Mouse (Mus musculus): ENCODE data around the gene Tac1. TPM values are rescaled to one million over a fixed set of nuclear protein-coding genes. Genes with fewer than 3 reads are reported as not detected.
"Not testable (repeated sequence)": the region's sequence is repeated elsewhere in the genome, so short reads cannot be mapped to it uniquely, and the experiment has no call there.

Tac1 gene
- polyA plus RNA-seq (2015; fragmentation: Nextera tagmentation; extraction: Ambion mirVana): 15.2 and 19.4 TPM in 2 replicates

- peaks cover 29% of the 10 kb centered on the region for H3K27me3 ChIP-seq (replicated peaks; ENCODE audit: control insufficient read depth, insufficient read depth, low read length)
- 2% methylated on average over 37 of the region's 37 CpGs for WGBS
- peak within 1 kb of the TSS; percentile 49 for H3K4me2 ChIP-seq (ENCODE audit: low read depth, low read length)
- peaks cover 4% of the 10 kb centered on the region; the same call in 1 of the 2 replicates for H3K4me1 ChIP-seq (ENCODE audit: control insufficient read depth, insufficient read depth, low read length)
- no peak within 1 kb of the TSS for H3K27ac ChIP-seq (ENCODE audit: low read length)
- no peaks in the 10 kb centered on the region for H3K36me3 ChIP-seq (ENCODE audit: control insufficient read depth, insufficient read depth, low read length)
- no peak within 1 kb of the TSS for H3K9ac ChIP-seq (ENCODE audit: low read depth, low read length)
- 0 out of 2 replicates have a peak, but pooled peaks have one; percentile 48 for ATAC-seq
- no peaks in the 10 kb centered on the region for H3K9me3 ChIP-seq (ENCODE audit: control insufficient read depth, low read length)
- peak within 1 kb of the TSS; percentile 30 for H3K4me3 ChIP-seq (ENCODE audit: low read length)
Measured at GRCm38 (mm10) chr6:7554829-7555391, at the start of gene Tac1. Gene Tac1 (plus strand): TSS chr6:7554879.

GRCm38 (mm10) chr6:7543511-7543910 is 11.2 kb upstream of the Tac1 start:
- not testable (repeated sequence) for ATAC-seq; H3K9ac ChIP-seq (ENCODE audit: low read depth, low read length); H3K4me1 ChIP-seq (ENCODE audit: control insufficient read depth, insufficient read depth, low read length); H3K36me3 ChIP-seq (ENCODE audit: control insufficient read depth, insufficient read depth, low read length); H3K27ac ChIP-seq (ENCODE audit: low read length); H3K27me3 ChIP-seq (replicated peaks; ENCODE audit: control insufficient read depth, insufficient read depth, low read length); H3K4me2 ChIP-seq (ENCODE audit: low read depth, low read length); H3K9me3 ChIP-seq (ENCODE audit: control insufficient read depth, low read length); H3K4me3 ChIP-seq (ENCODE audit: low read length)
- WGBS: 90% methylated on average over 2 of the region's 2 CpGs

GRCm38 (mm10) chr6:7555688-7556476 is 1.2 kb downstream of the Tac1 start:
- ATAC-seq: no peak
- H3K9ac ChIP-seq (ENCODE audit: low read depth, low read length): no peak overlapping the region
- 2% methylated on average over 25 of the region's 25 CpGs for WGBS
- no peaks in the 10 kb centered on the region for H3K36me3 ChIP-seq (ENCODE audit: control insufficient read depth, insufficient read depth, low read length)
- no peak overlapping the region for H3K27ac ChIP-seq (ENCODE audit: low read length)
- peak overlapping the region; percentile 49; the same call in 1 of the 2 replicates for H3K4me2 ChIP-seq (ENCODE audit: low read depth, low read length)
- no peaks in the 10 kb centered on the region for H3K9me3 ChIP-seq (ENCODE audit: control insufficient read depth, low read length)
- H3K4me1 ChIP-seq (ENCODE audit: control insufficient read depth, insufficient read depth, low read length): peaks cover 4% of the 10 kb centered on the region; the same call in 1 of the 2 replicates
- H3K4me3 ChIP-seq (ENCODE audit: low read length): 0 out of 2 replicates have a peak overlapping the region, but pooled peaks have one; percentile 30
- peaks cover 29% of the 10 kb centered on the region for H3K27me3 ChIP-seq (replicated peaks; ENCODE audit: control insufficient read depth, insufficient read depth, low read length)

- no peak overlapping the region for H3K27ac ChIP-seq (ENCODE audit: low read length)
- H3K4me1 ChIP-seq (ENCODE audit: control insufficient read depth, insufficient read depth, low read length): peaks cover 4% of the 10 kb centered on the region; the same call in 1 of the 2 replicates
- H3K4me3 ChIP-seq (ENCODE audit: low read length): no peak overlapping the region
- H3K27me3 ChIP-seq (replicated peaks; ENCODE audit: control insufficient read depth, insufficient read depth, low read length): peaks cover 29% of the 10 kb centered on the region
- no peaks in the 10 kb centered on the region for H3K9me3 ChIP-seq (ENCODE audit: control insufficient read depth, low read length)
- no peaks in the 10 kb centered on the region for H3K36me3 ChIP-seq (ENCODE audit: control insufficient read depth, insufficient read depth, low read length)
- ATAC-seq: no peak
- H3K4me2 ChIP-seq (ENCODE audit: low read depth, low read length): no peak overlapping the region
- no peak overlapping the region for H3K9ac ChIP-seq (ENCODE audit: low read depth, low read length)
Measured at GRCm38 (mm10) chr6:7558164-7558563, 3.5 kb downstream of the Tac1 start.

GRCm38 (mm10) chr6:7562524-7562923 is 7.8 kb downstream of the Tac1 start:
- no peaks in the 10 kb centered on the region for H3K4me1 ChIP-seq (ENCODE audit: control insufficient read depth, insufficient read depth, low read length)
- 0 out of 2 replicates have a peak, but pooled peaks cover 3% of the 10 kb centered on the region for H3K27me3 ChIP-seq (replicated peaks; ENCODE audit: control insufficient read depth, insufficient read depth, low read length)
- no peaks in the 10 kb centered on the region for H3K36me3 ChIP-seq (ENCODE audit: control insufficient read depth, insufficient read depth, low read length)
- H3K9ac ChIP-seq (ENCODE audit: low read depth, low read length): no peak overlapping the region
- H3K9me3 ChIP-seq (ENCODE audit: control insufficient read depth, low read length): no peaks in the 10 kb centered on the region
- H3K4me2 ChIP-seq (ENCODE audit: low read depth, low read length): no peak overlapping the region
- no peak overlapping the region for H3K27ac ChIP-seq (ENCODE audit: low read length)
- no peak for ATAC-seq
- no peak overlapping the region for H3K4me3 ChIP-seq (ENCODE audit: low read length)
- 54% methylated on average over 6 of the region's 6 CpGs for WGBS

GRCm38 (mm10) chr6:7564537-7564936 is 9.9 kb downstream of the Tac1 start:
- no peak for ATAC-seq
- Histone ChIP-seq H3K4me3 (ENCODE audit: low read length) (no peak overlapping the region), H3K9me3 (ENCODE audit: control insufficient read depth, low read length) (no peaks in the 10 kb centered on the region), H3K4me1 (ENCODE audit: control insufficient read depth, insufficient read depth, low read length) (no peaks in the 10 kb centered on the region), H3K4me2 (ENCODE audit: low read depth, low read length) (no peak overlapping the region), H3K9ac (ENCODE audit: low read depth, low read length) (no peak overlapping the region), H3K27ac (ENCODE audit: low read length) (no peak overlapping the region), H3K27me3 (replicated peaks; ENCODE audit: control insufficient read depth, insufficient read depth, low read length) (no peaks in the 10 kb centered on the region), H3K36me3 (ENCODE audit: control insufficient read depth, insufficient read depth, low read length) (no peaks in the 10 kb centered on the region)
- WGBS: 66% methylated on average over 3 of the region's 3 CpGs

- no peak for ATAC-seq
- no peak overlapping the region for H3K4me2 ChIP-seq (ENCODE audit: low read depth, low read length)
- H3K4me3 ChIP-seq (ENCODE audit: low read length): no peak overlapping the region
- no peak overlapping the region for H3K9ac ChIP-seq (ENCODE audit: low read depth, low read length)
- no peaks in the 10 kb centered on the region for H3K27me3 ChIP-seq (replicated peaks; ENCODE audit: control insufficient read depth, insufficient read depth, low read length)
- H3K36me3 ChIP-seq (ENCODE audit: control insufficient read depth, insufficient read depth, low read length): no peaks in the 10 kb centered on the region
- no peaks in the 10 kb centered on the region for H3K4me1 ChIP-seq (ENCODE audit: control insufficient read depth, insufficient read depth, low read length)
- H3K27ac ChIP-seq (ENCODE audit: low read length): no peak overlapping the region
- 76% methylated on average over 1 of the region's 1 CpGs for WGBS
- no peaks in the 10 kb centered on the region for H3K9me3 ChIP-seq (ENCODE audit: control insufficient read depth, low read length)
Measured at GRCm38 (mm10) chr6:7571144-7571543, 16.5 kb downstream of the Tac1 start.

GRCm38 (mm10) chr6:7578031-7578430 is 23.4 kb downstream of the Tac1 start:
- no peak for ATAC-seq
- Histone ChIP-seq H3K4me2 (ENCODE audit: low read depth, low read length) (no peak overlapping the region), H3K9ac (ENCODE audit: low read depth, low read length) (no peak overlapping the region), H3K36me3 (ENCODE audit: control insufficient read depth, insufficient read depth, low read length) (no peaks in the 10 kb centered on the region), H3K27ac (ENCODE audit: low read length) (no peak overlapping the region), H3K4me3 (ENCODE audit: low read length) (no peak overlapping the region), H3K9me3 (ENCODE audit: control insufficient read depth, low read length) (no peaks in the 10 kb centered on the region), H3K27me3 (replicated peaks; ENCODE audit: control insufficient read depth, insufficient read depth, low read length) (no peaks in the 10 kb centered on the region), H3K4me1 (ENCODE audit: control insufficient read depth, insufficient read depth, low read length) (no peaks in the 10 kb centered on the region)
- 67% methylated on average over 1 of the region's 1 CpGs for WGBS

GRCm38 (mm10) chr6:7594445-7594844 is 39.8 kb downstream of the Tac1 start:
- Histone ChIP-seq H3K4me3 (ENCODE audit: low read length) (no peak overlapping the region), H3K27me3 (replicated peaks; ENCODE audit: control insufficient read depth, insufficient read depth, low read length) (no peaks in the 10 kb centered on the region), H3K4me2 (ENCODE audit: low read depth, low read length) (no peak overlapping the region), H3K9me3 (ENCODE audit: control insufficient read depth, low read length) (no peaks in the 10 kb centered on the region), H3K9ac (ENCODE audit: low read depth, low read length) (no peak overlapping the region), H3K36me3 (ENCODE audit: control insufficient read depth, insufficient read depth, low read length) (no peaks in the 10 kb centered on the region), H3K4me1 (ENCODE audit: control insufficient read depth, insufficient read depth, low read length) (no peaks in the 10 kb centered on the region), H3K27ac (ENCODE audit: low read length) (no peak overlapping the region)
- no peak for ATAC-seq
- 88% methylated on average over 2 of the region's 2 CpGs for WGBS
